Mouse (Mus musculus) forebrain, embryonic 11.5 days (tissue): ENCODE measurements around the gene Gm4952. TPM values are rescaled to one million over a fixed set of nuclear protein-coding genes. Genes with fewer than 3 reads are reported as not detected.

Experiments
- ATAC-seq: fragments of 200-750 bp; cut with Nextera tagmentation; replicated peaks from 2 replicates; pipeline ENCODE4 v1.8.0; 2017; ENCODE audit warnings: moderate TSS enrichment; ENCODE audit not compliant: low FRiP score
- DNase-seq: peaks from one replicate; pipeline ENCODE4 v3.0.0-alpha.2; 2017; ENCODE audit warnings: low spot score
- H3K27ac ChIP-seq: fragments of 300-500 bp; sonication (generic); 2 replicates; pipeline ENCODE4 v1.5.1; 2014; ENCODE audit warnings: low read depth, low read length
- H3K27me3 ChIP-seq: fragments of 300-500 bp; sonication (generic); 2 replicates; pipeline ENCODE4 v1.6.1; 2014; ENCODE audit warnings: mild to moderate bottlenecking, low read length, mixed read lengths; ENCODE audit not compliant: control insufficient read depth, insufficient read depth
- H3K36me3 ChIP-seq: fragments of 300-500 bp; sonication (generic); 2 replicates; pipeline ENCODE4 v1.6.1; 2014; ENCODE audit warnings: mild to moderate bottlenecking, low read length, moderate library complexity, mixed read lengths; ENCODE audit not compliant: control insufficient read depth, insufficient read depth
- H3K4me1 ChIP-seq: fragments of 300-500 bp; sonication (generic); replicated peaks from 2 replicates; pipeline ENCODE4 v1.6.1; 2014; ENCODE audit warnings: low read length, mixed read lengths; ENCODE audit not compliant: control insufficient read depth, insufficient read depth
- H3K4me2 ChIP-seq: fragments of 300-500 bp; sonication (generic); 2 replicates; pipeline ENCODE4 v1.6.1; 2014; ENCODE audit warnings: low read depth, mild to moderate bottlenecking, low read length, moderate library complexity, mixed read lengths; ENCODE audit not compliant: severe bottlenecking
- H3K4me3 ChIP-seq: fragments of 300-500 bp; sonication (generic); 2 replicates; pipeline ENCODE4 v1.5.1; 2014; ENCODE audit warnings: low read depth, low read length
- H3K9ac ChIP-seq: fragments of 300-500 bp; sonication (generic); 2 replicates; pipeline ENCODE4 v1.6.1; 2014; ENCODE audit warnings: low read length
- H3K9me3 ChIP-seq: fragments of 300-500 bp; sonication (generic); 2 replicates; pipeline ENCODE4 v1.6.1; 2016; ENCODE audit warnings: low read length, mixed read lengths; ENCODE audit not compliant: control insufficient read depth
- whole genome bisulfite sequencing: fragments of 180-500 bp; shearing (Covaris S2); extraction: QIAGEN DNeasy Blood & Tissue Kit; methylation state at CpG from one replicate; pipeline ENCODE4 v1.1.7; 2014; 5-methylcytosine and 5-hydroxymethylcytosine counted together
- polyA plus RNA-seq: library from polyadenylated mRNA; unstranded; fragments of >200 nt; fragmentation: Nextera tagmentation; extraction: Ambion mirVana; gene quantifications from 2 replicates; pipeline ENCODE4 v1.2.1, GENCODE M21; 2014

Gm4952 gene
- polyA plus RNA-seq, 1 experiment from 2014 or later: not detected

GRCm38 (mm10) chr19:12595135-12595529 is 4.6 kb upstream of the Gm4952 start:
- no peak overlapping the region for H3K4me3 ChIP-seq
- H3K4me1 ChIP-seq: no peaks in the 10 kb centered on the region
- no peak overlapping the region for H3K27ac ChIP-seq
- no peaks in the 10 kb centered on the region for H3K9me3 ChIP-seq
- DNase-seq: no peak
- peak overlapping the region; percentile 97; the same call in 1 of the 2 replicates for H3K4me2 ChIP-seq
- WGBS: 62% methylated on average over 2 of the region's 2 CpGs
- H3K9ac ChIP-seq: no peak overlapping the region
- H3K27me3 ChIP-seq: no peaks in the 10 kb centered on the region
- ATAC-seq: no peak
- no peaks in the 10 kb centered on the region for H3K36me3 ChIP-seq

- under 1% methylated on average over 49 of the region's 49 CpGs for WGBS
- Histone ChIP-seq H3K27ac (no peak overlapping the region), H3K36me3 (no peaks in the 10 kb centered on the region), H3K4me2 (peak overlapping the region; percentile 97), H3K9ac (peak overlapping the region; percentile 51), H3K27me3 (no peaks in the 10 kb centered on the region), H3K9me3 (no peaks in the 10 kb centered on the region), H3K4me1 (no peaks in the 10 kb centered on the region), H3K4me3 (peak overlapping the region; percentile 54)
- ATAC-seq (peak; percentile 91), DNase-seq (peak; percentile 73)
Observed at GRCm38 (mm10) chr19:12595530-12596289, 4.1 kb upstream of the Gm4952 start.

GRCm38 (mm10) chr19:12596290-12597072 is 3.3 kb upstream of the Gm4952 start:
- ATAC-seq: peak; percentile 67
- peak overlapping the region; percentile 54 for H3K4me3 ChIP-seq
- 18% methylated on average over 23 of the region's 23 CpGs for WGBS
- no peaks in the 10 kb centered on the region for H3K36me3 ChIP-seq
- no peaks in the 10 kb centered on the region for H3K27me3 ChIP-seq
- H3K9me3 ChIP-seq: no peaks in the 10 kb centered on the region
- DNase-seq: peak; percentile 64
- peak overlapping the region; percentile 51 for H3K9ac ChIP-seq
- H3K4me2 ChIP-seq: peak overlapping the region; percentile 97
- H3K4me1 ChIP-seq: no peaks in the 10 kb centered on the region
- H3K27ac ChIP-seq: no peak overlapping the region

GRCm38 (mm10) chr19:12597073-12597405 is 2.7 kb upstream of the Gm4952 start:
- Histone ChIP-seq H3K4me3 (no peak overlapping the region), H3K27ac (no peak overlapping the region), H3K9me3 (no peaks in the 10 kb centered on the region), H3K4me2 (no peak overlapping the region), H3K27me3 (no peaks in the 10 kb centered on the region), H3K9ac (no peak overlapping the region), H3K4me1 (no peaks in the 10 kb centered on the region), H3K36me3 (no peaks in the 10 kb centered on the region)
- DNase-seq: no peak
- no peak for ATAC-seq
- 80% methylated on average over 3 of the region's 3 CpGs for WGBS

- Histone ChIP-seq H3K9me3 (no peaks in the 10 kb centered on the region), H3K36me3 (no peaks in the 10 kb centered on the region), H3K9ac (no peak overlapping the region), H3K27me3 (no peaks in the 10 kb centered on the region), H3K4me3 (no peak overlapping the region), H3K4me2 (no peak overlapping the region), H3K27ac (no peak overlapping the region), H3K4me1 (no peaks in the 10 kb centered on the region)
- 77% methylated on average over 3 of the region's 3 CpGs for WGBS
- ATAC-seq (no peak), DNase-seq (no peak)
Observed at GRCm38 (mm10) chr19:12598674-12599073, 1.1 kb upstream of the Gm4952 start.

GRCm38 (mm10) chr19:12600684-12601480 is 1.1 kb downstream of the Gm4952 start:
- no peaks in the 10 kb centered on the region for H3K4me1 ChIP-seq
- H3K27me3 ChIP-seq: no peaks in the 10 kb centered on the region
- H3K36me3 ChIP-seq: no peaks in the 10 kb centered on the region
- H3K4me2 ChIP-seq: no peak overlapping the region
- H3K4me3 ChIP-seq: no peak overlapping the region
- no peak for DNase-seq
- no peak for ATAC-seq
- no peak overlapping the region for H3K9ac ChIP-seq
- H3K9me3 ChIP-seq: no peaks in the 10 kb centered on the region
- WGBS: 44% methylated on average over 2 of the region's 2 CpGs
- H3K27ac ChIP-seq: no peak overlapping the region

GRCm38 (mm10) chr19:12608336-12608735 is 8.6 kb downstream of the Gm4952 start:
- no peak for ATAC-seq

GRCm38 (mm10) chr19:12613646-12614045 is 13.9 kb downstream of the Gm4952 start:
- Histone ChIP-seq H3K9ac (no peak overlapping the region), H3K4me3 (no peak overlapping the region), H3K27ac (no peak overlapping the region), H3K36me3 (no peaks in the 10 kb centered on the region), H3K9me3 (no peaks in the 10 kb centered on the region), H3K4me2 (no peak overlapping the region), H3K27me3 (no peaks in the 10 kb centered on the region), H3K4me1 (no peaks in the 10 kb centered on the region)
- no peak for DNase-seq
- no peak for ATAC-seq
- 78% methylated on average over 1 of the region's 1 CpGs for WGBS

More at GRCm38 (mm10) chr19:12608336-12608735, 8.6 kb downstream of the Gm4952 start:
- no peak overlapping the region for H3K9ac ChIP-seq
- no peaks in the 10 kb centered on the region for H3K27me3 ChIP-seq
- H3K9me3 ChIP-seq: no peaks in the 10 kb centered on the region
- no peak for DNase-seq
- H3K4me1 ChIP-seq: no peaks in the 10 kb centered on the region
- no peak overlapping the region for H3K4me3 ChIP-seq
- no peaks in the 10 kb centered on the region for H3K36me3 ChIP-seq
- no peak overlapping the region for H3K27ac ChIP-seq
- no peak overlapping the region for H3K4me2 ChIP-seq
